Mouse (Mus musculus) c-Kit-positive CD71-positive TER-119-negative erythroid progenitor cells, embryonic 14.5 days (primary cell): ENCODE results near the gene Fbxo28.

ENCODE experiments used
- DNase-seq: peaks from one replicate; pipeline ENCODE4 v3.0.0-alpha.2; 2013; ENCODE audit warnings: low read depth

Gene Fbxo28

GRCm38 (mm10) chr1:182340821-182341781 is at the start of gene Fbxo28:
Gene Fbxo28 (minus strand): TSS chr1:182341629.
- DNase-seq, result peak; percentile 75

- DNase-seq, result no peak
Measured at GRCm38 (mm10) chr1:182388729-182389128, 47.3 kb upstream of the Fbxo28 start.

- DNase-seq, result no peak
Measured at GRCm38 (mm10) chr1:182386449-182386848, 45.0 kb upstream of the Fbxo28 start.

- no peak for DNase-seq
Measured at GRCm38 (mm10) chr1:182383096-182383495, 41.7 kb upstream of the Fbxo28 start.

- DNase-seq, result no peak
Measured at GRCm38 (mm10) chr1:182381327-182381726, 39.9 kb upstream of the Fbxo28 start.

GRCm38 (mm10) chr1:182380683-182381082 is 39.3 kb upstream of the Fbxo28 start:
- DNase-seq, result no peak

GRCm38 (mm10) chr1:182378876-182379275 is 37.4 kb upstream of the Fbxo28 start:
- DNase-seq, result no peak

- no peak for DNase-seq
Measured at GRCm38 (mm10) chr1:182378205-182378835, 36.9 kb upstream of the Fbxo28 start.

GRCm38 (mm10) chr1:182377519-182377918 is 36.1 kb upstream of the Fbxo28 start:
- DNase-seq, result no peak

GRCm38 (mm10) chr1:182376826-182377225 is 35.4 kb upstream of the Fbxo28 start:
- DNase-seq, result no peak

GRCm38 (mm10) chr1:182376221-182376620 is 34.8 kb upstream of the Fbxo28 start:
- DNase-seq, result peak; percentile 50

- no peak for DNase-seq
Measured at GRCm38 (mm10) chr1:182371891-182372290, 30.5 kb upstream of the Fbxo28 start.

- DNase-seq, result no peak
Measured at GRCm38 (mm10) chr1:182369435-182369834, 28.0 kb upstream of the Fbxo28 start.

- DNase-seq, result no peak
Measured at GRCm38 (mm10) chr1:182368782-182369181, 27.4 kb upstream of the Fbxo28 start.

GRCm38 (mm10) chr1:182368309-182368708 is 26.9 kb upstream of the Fbxo28 start:
- no peak for DNase-seq

GRCm38 (mm10) chr1:182363683-182364404 is 22.4 kb upstream of the Fbxo28 start:
- DNase-seq, result no peak

- no peak for DNase-seq
Measured at GRCm38 (mm10) chr1:182362703-182363102, 21.3 kb upstream of the Fbxo28 start.

GRCm38 (mm10) chr1:182358133-182358532 is 16.7 kb upstream of the Fbxo28 start:
- no peak for DNase-seq

GRCm38 (mm10) chr1:182354504-182355147 is 13.2 kb upstream of the Fbxo28 start:
- no peak for DNase-seq

- DNase-seq, result no peak
Measured at GRCm38 (mm10) chr1:182349557-182349956, 8.1 kb upstream of the Fbxo28 start.

GRCm38 (mm10) chr1:182346491-182346890 is 5.1 kb upstream of the Fbxo28 start:
- no peak for DNase-seq

GRCm38 (mm10) chr1:182345857-182346256 is 4.4 kb upstream of the Fbxo28 start:
- DNase-seq, result no peak
